7 mouse cellular contexts compared by ENCODE assay signal in genomic region chr2:121594660-121595291, GRCm38 (mm10).
A peak's percentile ranks its signal among the peaks of the same experiment; 100 is the strongest.
DNase-seq lines count a peak whose midpoint lies in the region; ATAC-seq and TF ChIP-seq lines count a peak whose summit lies in the region.

No protein-coding gene starts in this region.

- no peaks in the 10 kb centered on the region for H3K36me3 ChIP-seq in heart, postnatal 0 days (replicated peaks; ENCODE audit: control insufficient read depth, insufficient read depth, low read length)
- H3K36me3 ChIP-seq in lung, embryonic 15.5 days: no peaks in the 10 kb centered on the region

- H3K9ac ChIP-seq in heart, postnatal 0 days (replicated peaks; ENCODE audit: low read depth, low read length): no peak overlapping the region
- no peak overlapping the region for H3K9ac ChIP-seq in lung, embryonic 15.5 days

- DNase-seq in 416B (ENCODE audit: low read depth) (peak; percentile 76), NIH3T3 (ENCODE audit: low read depth) (peak; percentile 54)
- DNase-seq in heart, postnatal 0 days (ENCODE audit: low spot score): peak; percentile 62
- no peak for DNase-seq in cerebellum, postnatal 4 days (ENCODE audit: low spot score in 2 of 2)
- DNase-seq in cerebellum, postnatal 14 days: no peak

- TF ChIP-seq CTCF in heart, postnatal 0 days (IDR thresholded peaks at IDR 0.05; ENCODE audit: low read depth): no peak

- H3K9me3 ChIP-seq in heart, postnatal 0 days (replicated peaks; ENCODE audit: control insufficient read depth, low read length): no peaks in the 10 kb centered on the region
- H3K9me3 ChIP-seq in lung, embryonic 15.5 days: no peaks in the 10 kb centered on the region

- peaks cover 17% of the 10 kb centered on the region for H3K4me1 ChIP-seq in heart, postnatal 0 days (ENCODE audit: control insufficient read depth, insufficient read depth)
- H3K4me1 ChIP-seq in lung, embryonic 15.5 days: peaks cover 15% of the 10 kb centered on the region

- no peak for TF ChIP-seq EP300 in heart, postnatal 0 days (IDR thresholded peaks at IDR 0.05; ENCODE audit: low read depth)

- no peaks in the 10 kb centered on the region for H3K27me3 ChIP-seq in heart, postnatal 0 days (ENCODE audit: control insufficient read depth, insufficient read depth, low read length)
- H3K27me3 ChIP-seq in lung, embryonic 15.5 days: no peaks in the 10 kb centered on the region

- ATAC-seq in heart, postnatal 0 days (ENCODE audit: insufficient read depth, low read depth): peak; percentile 53
- no peak for ATAC-seq in lung, embryonic 15.5 days (ENCODE audit: borderline replicate concordance, extremely low read depth, low FRiP score, low TSS enrichment)
- no peak for ATAC-seq in inflammation-experienced regulatory T-cells, adult 6 months

- peak overlapping the region; percentile 63 for H3K27ac ChIP-seq in heart, postnatal 0 days (ENCODE audit: low read depth)
- H3K27ac ChIP-seq in lung, embryonic 15.5 days: peak overlapping the region; percentile 38

- peak overlapping the region; percentile 30 for H3K4me2 ChIP-seq in heart, postnatal 0 days (ENCODE audit: low read depth, low read length)
- peak overlapping the region; percentile 14 for H3K4me2 ChIP-seq in lung, embryonic 15.5 days

- WGBS in heart, postnatal 0 days: 9% methylated on average over 8 of the region's 8 CpGs
- WGBS in lung, embryonic 15.5 days: 23% methylated on average over 8 of the region's 8 CpGs

- no peak overlapping the region for H3K4me3 ChIP-seq in heart, postnatal 0 days (ENCODE audit: low read depth, low read length)
- no peak overlapping the region for H3K4me3 ChIP-seq in lung, embryonic 15.5 days

Comparison
In these comparisons a context has a peak if more than half of its experiments do, and no peak if none do; other contexts are left out.
1. DNase-seq: peak in 416B (single experiment), NIH3T3 (single experiment) and heart, postnatal 0 days (single experiment); none in cerebellum, postnatal 4 days (0 of 2) and cerebellum, postnatal 14 days (0 of 2).